Mouse (Mus musculus) Muller cell, postnatal 12 days (primary cell): ENCODE data around the gene Arid4b.

Experiments used
- DNase-seq: peaks from one replicate; pipeline ENCODE4 v3.0.0-alpha.2; 2015; ENCODE audit errors: inconsistent ontology term

Gene Arid4b

GRCm38 (mm10) chr13:14062209-14063012, 621 bp upstream of the Arid4b start:
- peak; percentile 5 for DNase-seq

- DNase-seq: no peak
Measured at GRCm38 (mm10) chr13:14063942-14064271, 875 bp downstream of the Arid4b start.

GRCm38 (mm10) chr13:14064341-14065027, 1.5 kb downstream of the Arid4b start:
- DNase-seq: peak; percentile 31

- no peak for DNase-seq
Measured at GRCm38 (mm10) chr13:14065028-14065380, 2.0 kb downstream of the Arid4b start.

- DNase-seq: no peak
Measured at GRCm38 (mm10) chr13:14065701-14066100, 2.7 kb downstream of the Arid4b start.

GRCm38 (mm10) chr13:14068035-14068434, 5.0 kb downstream of the Arid4b start:
- DNase-seq: no peak

GRCm38 (mm10) chr13:14069291-14069690, 6.3 kb downstream of the Arid4b start:
- no peak for DNase-seq

GRCm38 (mm10) chr13:14074371-14074770, 11.3 kb downstream of the Arid4b start:
- no peak for DNase-seq

GRCm38 (mm10) chr13:14075326-14075725, 12.3 kb downstream of the Arid4b start:
- no peak for DNase-seq

GRCm38 (mm10) chr13:14088669-14089068, 25.6 kb downstream of the Arid4b start:
- no peak for DNase-seq

GRCm38 (mm10) chr13:14103026-14103425, 40.0 kb downstream of the Arid4b start:
- peak; percentile 17 for DNase-seq

- no peak for DNase-seq
Measured at GRCm38 (mm10) chr13:14110154-14110873, 47.3 kb downstream of the Arid4b start.

GRCm38 (mm10) chr13:14111146-14111545, 48.1 kb downstream of the Arid4b start:
- no peak for DNase-seq

- peak; percentile 32 for DNase-seq
Measured at GRCm38 (mm10) chr13:14113746-14114528, 50.9 kb downstream of the Arid4b start.

GRCm38 (mm10) chr13:14115805-14116204, 52.8 kb downstream of the Arid4b start:
- DNase-seq: no peak

GRCm38 (mm10) chr13:14131651-14132050, 68.6 kb downstream of the Arid4b start:
- DNase-seq: no peak

GRCm38 (mm10) chr13:14142294-14142966, 79.4 kb downstream of the Arid4b start:
- DNase-seq: no peak

- peak; percentile 11 for DNase-seq
Measured at GRCm38 (mm10) chr13:14177989-14178388, 115.0 kb downstream of the Arid4b start.

- DNase-seq: no peak
Measured at GRCm38 (mm10) chr13:14179669-14180068, 116.6 kb downstream of the Arid4b start.

GRCm38 (mm10) chr13:14245946-14246345, 182.9 kb downstream of the Arid4b start:
- DNase-seq: no peak
